Mouse (Mus musculus): ENCODE measurements around the gene Nenf. TPM values are rescaled to one million over a fixed set of nuclear protein-coding genes. Genes with fewer than 3 reads are reported as not detected.

Gene Nenf
- polyA plus RNA-seq, 1 experiment from 2014 or later: 25.5 TPM

DNA sequence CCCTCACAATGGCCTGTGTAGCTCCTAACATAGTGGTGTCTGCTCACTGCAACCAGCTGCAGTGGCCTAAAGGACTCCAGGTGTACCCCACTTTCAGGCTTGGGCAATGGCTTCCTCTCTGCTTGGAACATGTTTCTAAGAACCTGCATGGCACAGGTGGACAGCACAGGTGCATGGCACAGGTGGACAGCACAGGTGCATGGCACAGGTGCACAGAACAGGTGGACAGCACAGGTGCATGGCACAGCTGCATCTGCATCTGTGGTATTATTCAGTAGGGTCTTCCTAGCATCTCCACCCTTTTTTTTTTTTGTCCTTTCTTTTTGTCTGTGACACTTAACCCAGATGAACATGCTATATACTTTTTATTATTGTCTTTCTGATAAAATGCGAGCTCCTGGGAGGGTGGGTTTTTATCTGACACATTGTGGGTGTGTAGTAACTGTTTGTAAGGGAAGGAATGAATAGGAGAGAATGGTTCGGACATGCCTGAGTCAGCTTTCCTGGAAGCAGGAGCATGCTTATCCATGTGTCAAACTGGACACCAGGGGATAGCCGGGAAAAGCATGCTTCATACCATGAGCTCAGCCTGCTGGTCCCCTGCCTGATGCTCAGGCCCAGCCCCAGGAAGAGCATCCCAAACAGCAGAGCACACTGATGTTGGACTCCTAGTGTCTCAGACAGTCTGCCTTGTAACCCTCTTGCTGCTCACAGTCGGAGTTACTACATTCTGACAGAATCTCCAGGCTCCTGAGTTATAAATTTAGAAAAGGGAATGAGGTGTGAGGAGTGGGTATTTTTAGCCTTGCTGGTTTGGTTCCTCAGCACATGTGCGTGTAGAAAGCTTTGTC is 49.0 kb downstream of the Nenf start:
- Histone ChIP-seq H3K27me3 (ENCODE audit: control insufficient read depth, insufficient read depth, low read depth, low read length) (no peaks in the 10 kb centered on the region), H3K9ac (ENCODE audit: low read depth, low read length) (no peak overlapping the region), H3K4me1 (ENCODE audit: control insufficient read depth, low read depth, low read length) (peaks cover 2% of the 10 kb centered on the region; the same call in 1 of the 2 replicates), H3K36me3 (ENCODE audit: control insufficient read depth, insufficient read depth) (no peaks in the 10 kb centered on the region), H3K4me3 (ENCODE audit: low read depth, low read length) (no peak overlapping the region), H3K9me3 (replicated peaks; ENCODE audit: control insufficient read depth, low read length) (no peaks in the 10 kb centered on the region), H3K4me2 (ENCODE audit: low read depth, low read length) (no peak overlapping the region), H3K27ac (ENCODE audit: low read length) (peak overlapping the region; percentile 14; the same call in 1 of the 2 replicates)
- WGBS (ENCODE audit: insufficient replicate concordance): 33% methylated on average over 5 of the region's 5 CpGs
- ATAC-seq (ENCODE audit: low read depth): peak; percentile 20; the same call in 1 of the 2 replicates

DNA sequence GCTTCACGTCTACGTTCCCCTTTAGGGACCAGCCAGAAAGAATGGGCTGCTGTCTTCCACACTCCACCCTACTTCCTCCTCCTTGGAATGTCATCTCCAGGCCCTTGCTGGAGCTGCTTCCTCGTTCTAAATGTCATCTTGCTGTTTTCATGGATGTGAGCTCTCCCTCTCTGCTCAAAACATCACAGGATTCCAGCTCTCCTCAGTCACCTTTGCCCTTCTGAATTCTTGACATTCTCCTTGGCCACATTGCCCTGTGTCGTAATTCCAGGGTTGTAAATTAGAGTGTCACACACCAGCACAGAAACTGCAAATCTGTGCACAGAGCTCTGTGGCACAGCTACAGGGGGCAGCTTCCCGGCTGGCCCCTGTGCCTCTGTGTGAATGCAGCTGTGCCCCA is 50.1 kb downstream of the Nenf start:
- WGBS (ENCODE audit: insufficient replicate concordance): 23% methylated on average over 5 of the region's 5 CpGs
- H3K4me3 ChIP-seq (ENCODE audit: low read depth, low read length): no peak overlapping the region

DNA sequence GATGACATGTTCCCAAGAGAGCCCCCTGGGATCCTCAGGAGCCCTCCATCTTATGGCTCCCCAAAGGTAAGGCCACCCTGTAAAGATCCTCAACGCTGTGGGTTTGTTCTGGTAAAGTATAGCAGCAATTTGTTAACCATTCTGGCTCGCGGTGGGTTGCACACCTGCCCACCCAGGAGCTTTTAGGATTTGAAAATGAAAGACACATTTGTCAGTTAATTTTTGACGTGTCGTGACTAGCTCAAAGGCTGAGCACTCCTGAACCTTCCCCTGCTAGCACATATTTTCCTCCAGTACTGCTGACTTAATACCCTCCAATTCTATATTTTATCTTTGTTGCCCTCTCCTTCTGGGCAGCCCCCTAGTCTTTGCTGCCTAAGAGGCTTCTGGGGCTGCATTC is 50.8 kb downstream of the Nenf start:
- no peaks in the 10 kb centered on the region for H3K36me3 ChIP-seq (ENCODE audit: control insufficient read depth, insufficient read depth)
- H3K27me3 ChIP-seq (ENCODE audit: control insufficient read depth, insufficient read depth, low read depth, low read length): no peaks in the 10 kb centered on the region
- H3K4me2 ChIP-seq (ENCODE audit: low read depth, low read length): no peak overlapping the region
- peaks cover 4% of the 10 kb centered on the region; the same call in 1 of the 2 replicates for H3K4me1 ChIP-seq (ENCODE audit: control insufficient read depth, low read depth, low read length)
- no peak for ATAC-seq (ENCODE audit: low read depth)
- H3K9me3 ChIP-seq (replicated peaks; ENCODE audit: control insufficient read depth, low read length): no peaks in the 10 kb centered on the region
- WGBS (ENCODE audit: insufficient replicate concordance): 72% methylated on average over 5 of the region's 5 CpGs
- H3K27ac ChIP-seq (ENCODE audit: low read length): no peak overlapping the region
- H3K4me3 ChIP-seq (ENCODE audit: low read depth, low read length): no peak overlapping the region
- no peak overlapping the region for H3K9ac ChIP-seq (ENCODE audit: low read depth, low read length)

More for the DNA sequence above, 50.1 kb downstream of the Nenf start:
- Histone ChIP-seq H3K9me3 (replicated peaks; ENCODE audit: control insufficient read depth, low read length) (no peaks in the 10 kb centered on the region), H3K4me1 (ENCODE audit: control insufficient read depth, low read depth, low read length) (peaks cover 4% of the 10 kb centered on the region; the same call in 1 of the 2 replicates), H3K27me3 (ENCODE audit: control insufficient read depth, insufficient read depth, low read depth, low read length) (no peaks in the 10 kb centered on the region), H3K36me3 (ENCODE audit: control insufficient read depth, insufficient read depth) (no peaks in the 10 kb centered on the region), H3K4me2 (ENCODE audit: low read depth, low read length) (no peak overlapping the region), H3K9ac (ENCODE audit: low read depth, low read length) (no peak overlapping the region), H3K27ac (ENCODE audit: low read length) (no peak overlapping the region)
- no peak for ATAC-seq (ENCODE audit: low read depth)

DNA sequence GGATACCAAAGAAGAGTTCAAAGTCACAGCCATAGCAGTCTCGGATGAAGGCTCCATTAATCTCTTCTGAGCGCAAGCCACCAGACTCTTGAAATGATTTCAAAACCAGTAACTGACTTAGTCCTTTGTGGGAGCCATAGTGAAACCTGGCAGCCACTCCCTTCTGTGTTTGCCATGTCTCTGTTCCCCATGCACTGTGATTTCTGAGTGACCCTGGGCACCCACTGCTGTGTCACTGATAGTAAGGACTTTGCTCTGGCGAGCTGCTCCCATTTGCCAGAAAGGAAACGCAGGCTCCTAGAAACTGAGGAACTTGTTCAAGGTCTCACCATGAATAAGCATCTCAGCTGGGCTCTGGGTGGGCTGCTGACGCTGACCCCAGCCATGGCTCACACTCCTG is 54.5 kb downstream of the Nenf start:
- H3K27ac ChIP-seq (ENCODE audit: low read length): no peak overlapping the region
- WGBS (ENCODE audit: insufficient replicate concordance): 58% methylated on average over 5 of the region's 5 CpGs
- no peak overlapping the region for H3K4me3 ChIP-seq (ENCODE audit: low read depth, low read length)

DNA sequence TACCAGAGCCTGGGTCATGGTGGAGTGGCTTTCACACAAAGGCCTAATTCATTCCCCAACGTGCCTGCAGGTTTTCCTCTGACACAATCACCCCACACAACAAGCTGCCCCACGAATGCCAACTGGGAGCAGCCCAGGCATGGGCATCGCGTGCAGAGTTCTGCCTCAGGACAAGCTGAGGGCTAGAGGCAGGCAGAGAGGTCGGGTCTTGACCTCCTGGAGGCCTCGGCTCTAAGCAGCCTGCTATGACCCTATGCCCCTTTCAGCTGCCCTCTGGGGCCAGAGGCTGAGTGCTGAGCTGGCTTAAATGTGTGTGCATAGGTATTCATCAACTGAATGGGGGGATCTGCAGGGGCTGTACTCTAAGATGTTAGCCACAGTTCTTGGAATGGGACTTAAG is 56.1 kb downstream of the Nenf start:
- H3K27me3 ChIP-seq (ENCODE audit: control insufficient read depth, insufficient read depth, low read depth, low read length): no peaks in the 10 kb centered on the region
- 42% methylated on average over 6 of the region's 6 CpGs for WGBS (ENCODE audit: insufficient replicate concordance)
- H3K9me3 ChIP-seq (replicated peaks; ENCODE audit: control insufficient read depth, low read length): no peaks in the 10 kb centered on the region
- no peak overlapping the region for H3K4me3 ChIP-seq (ENCODE audit: low read depth, low read length)
- H3K36me3 ChIP-seq (ENCODE audit: control insufficient read depth, insufficient read depth): no peaks in the 10 kb centered on the region
- peaks cover 7% of the 10 kb centered on the region; the same call in 1 of the 2 replicates for H3K4me1 ChIP-seq (ENCODE audit: control insufficient read depth, low read depth, low read length)
- no peak for ATAC-seq (ENCODE audit: low read depth)
- no peak overlapping the region for H3K9ac ChIP-seq (ENCODE audit: low read depth, low read length)
- no peak overlapping the region for H3K4me2 ChIP-seq (ENCODE audit: low read depth, low read length)
- no peak overlapping the region for H3K27ac ChIP-seq (ENCODE audit: low read length)

More for the DNA sequence above, 54.5 kb downstream of the Nenf start:
- Histone ChIP-seq H3K9me3 (replicated peaks; ENCODE audit: control insufficient read depth, low read length) (no peaks in the 10 kb centered on the region), H3K27me3 (ENCODE audit: control insufficient read depth, insufficient read depth, low read depth, low read length) (no peaks in the 10 kb centered on the region), H3K4me2 (ENCODE audit: low read depth, low read length) (no peak overlapping the region), H3K4me1 (ENCODE audit: control insufficient read depth, low read depth, low read length) (peaks cover 4% of the 10 kb centered on the region; the same call in 1 of the 2 replicates), H3K36me3 (ENCODE audit: control insufficient read depth, insufficient read depth) (no peaks in the 10 kb centered on the region), H3K9ac (ENCODE audit: low read depth, low read length) (no peak overlapping the region)
- no peak for ATAC-seq (ENCODE audit: low read depth)

DNA sequence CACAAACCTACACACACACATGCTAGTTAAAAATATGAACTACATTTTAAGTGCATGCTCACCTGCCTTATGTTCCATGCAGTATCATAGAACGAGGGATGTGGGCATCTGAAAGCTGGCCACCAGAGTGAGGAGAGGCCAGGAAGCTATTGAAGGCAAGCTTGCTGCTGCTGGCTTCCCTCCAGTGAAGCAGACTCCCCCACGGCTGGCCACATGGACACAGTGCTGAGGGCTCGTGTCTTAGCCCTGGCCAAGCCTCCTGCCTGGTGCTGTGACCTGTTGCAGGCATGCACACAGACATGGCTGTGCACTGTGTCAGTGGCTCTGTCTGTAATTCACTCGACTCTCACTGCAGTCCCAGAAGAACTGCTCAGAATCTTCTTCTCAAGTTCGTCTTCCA is 58.3 kb downstream of the Nenf start:
- Histone ChIP-seq H3K36me3 (ENCODE audit: control insufficient read depth, insufficient read depth) (no peaks in the 10 kb centered on the region), H3K9ac (ENCODE audit: low read depth, low read length) (no peak overlapping the region), H3K4me2 (ENCODE audit: low read depth, low read length) (no peak overlapping the region), H3K4me1 (ENCODE audit: control insufficient read depth, low read depth, low read length) (peaks cover 6% of the 10 kb centered on the region; the same call in 1 of the 2 replicates), H3K9me3 (replicated peaks; ENCODE audit: control insufficient read depth, low read length) (no peaks in the 10 kb centered on the region), H3K4me3 (ENCODE audit: low read depth, low read length) (no peak overlapping the region), H3K27ac (ENCODE audit: low read length) (no peak overlapping the region), H3K27me3 (ENCODE audit: control insufficient read depth, insufficient read depth, low read depth, low read length) (no peaks in the 10 kb centered on the region)
- ATAC-seq (ENCODE audit: low read depth): no peak
- WGBS (ENCODE audit: insufficient replicate concordance): 25% methylated on average over 5 of the region's 5 CpGs

DNA sequence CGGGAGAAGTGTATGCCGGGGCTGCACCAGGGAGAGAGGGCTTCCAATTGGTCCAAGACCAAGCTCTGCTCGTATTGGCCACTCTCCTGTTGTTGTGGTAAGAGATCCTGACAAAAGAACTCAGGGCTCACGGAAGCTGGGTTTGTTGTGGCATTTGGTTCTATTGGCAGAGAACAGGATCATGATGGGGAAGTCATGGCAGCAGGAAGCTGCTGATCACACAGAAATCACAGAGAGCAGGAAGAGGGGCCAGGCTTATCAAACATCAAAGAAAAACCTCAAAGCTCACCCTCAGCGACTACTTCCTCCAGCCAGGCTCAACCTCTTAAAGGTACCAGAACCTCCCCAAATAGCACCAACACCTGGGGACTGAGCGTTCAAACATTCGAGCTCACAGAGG is 58.9 kb downstream of the Nenf start:
- Histone ChIP-seq H3K27me3 (ENCODE audit: control insufficient read depth, insufficient read depth, low read depth, low read length) (no peaks in the 10 kb centered on the region), H3K4me2 (ENCODE audit: low read depth, low read length) (no peak overlapping the region), H3K4me1 (ENCODE audit: control insufficient read depth, low read depth, low read length) (peaks cover 6% of the 10 kb centered on the region; the same call in 1 of the 2 replicates), H3K9ac (ENCODE audit: low read depth, low read length) (no peak overlapping the region), H3K27ac (ENCODE audit: low read length) (no peak overlapping the region), H3K9me3 (replicated peaks; ENCODE audit: control insufficient read depth, low read length) (no peaks in the 10 kb centered on the region), H3K36me3 (ENCODE audit: control insufficient read depth, insufficient read depth) (no peaks in the 10 kb centered on the region), H3K4me3 (ENCODE audit: low read depth, low read length) (no peak overlapping the region)
- 8% methylated on average over 7 of the region's 7 CpGs for WGBS (ENCODE audit: insufficient replicate concordance)
- ATAC-seq (ENCODE audit: low read depth): no peak

DNA sequence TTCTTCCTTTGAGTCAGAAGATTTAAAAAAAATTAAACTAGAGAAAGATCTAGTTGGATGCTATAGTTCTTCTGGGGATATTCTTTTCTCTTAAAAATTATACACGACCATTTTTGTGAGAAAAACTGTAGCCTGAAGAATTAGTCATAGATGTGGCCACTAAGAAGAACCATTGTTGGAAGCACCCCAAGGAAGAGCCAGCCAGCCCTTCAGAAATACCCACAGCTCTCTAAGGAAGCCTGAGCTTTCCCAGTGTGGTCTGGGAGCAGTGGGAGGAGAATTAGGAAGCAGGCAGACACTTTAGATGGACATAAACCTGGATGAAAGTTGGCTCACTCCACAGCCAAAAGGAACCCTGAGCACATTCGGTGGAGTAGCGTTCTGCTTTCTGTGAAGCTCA is 59.5 kb downstream of the Nenf start:
- H3K9me3 ChIP-seq (replicated peaks; ENCODE audit: control insufficient read depth, low read length): no peaks in the 10 kb centered on the region
- no peak overlapping the region for H3K9ac ChIP-seq (ENCODE audit: low read depth, low read length)
- H3K4me2 ChIP-seq (ENCODE audit: low read depth, low read length): no peak overlapping the region
- H3K27me3 ChIP-seq (ENCODE audit: control insufficient read depth, insufficient read depth, low read depth, low read length): no peaks in the 10 kb centered on the region
- H3K4me1 ChIP-seq (ENCODE audit: control insufficient read depth, low read depth, low read length): peaks cover 4% of the 10 kb centered on the region; the same call in 1 of the 2 replicates
- 29% methylated on average over 3 of the region's 3 CpGs for WGBS (ENCODE audit: insufficient replicate concordance)
- H3K4me3 ChIP-seq (ENCODE audit: low read depth, low read length): no peak overlapping the region
- no peak for ATAC-seq (ENCODE audit: low read depth)
- no peak overlapping the region for H3K27ac ChIP-seq (ENCODE audit: low read length)
- H3K36me3 ChIP-seq (ENCODE audit: control insufficient read depth, insufficient read depth): no peaks in the 10 kb centered on the region

DNA sequence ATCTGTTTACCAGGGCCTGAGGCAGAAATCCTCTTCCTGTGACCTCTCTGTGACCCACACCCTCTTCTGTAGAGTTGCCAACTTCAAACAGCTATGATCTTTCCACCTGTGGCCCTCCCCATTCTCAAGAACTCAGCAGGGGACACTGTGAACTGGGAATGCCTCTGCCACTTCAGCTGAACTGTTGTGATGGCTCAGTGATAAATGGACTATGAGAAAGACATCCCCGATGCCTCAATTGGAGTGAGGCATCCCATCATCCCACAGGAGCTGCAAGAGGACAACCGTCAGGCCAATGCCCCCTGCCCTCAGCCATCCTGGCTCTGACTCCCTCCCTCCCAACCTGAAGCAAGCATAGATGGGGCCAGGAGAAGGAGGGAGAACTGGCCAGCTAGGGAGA is 60.0 kb downstream of the Nenf start:
- no peak overlapping the region for H3K4me2 ChIP-seq (ENCODE audit: low read depth, low read length)
- no peaks in the 10 kb centered on the region for H3K36me3 ChIP-seq (ENCODE audit: control insufficient read depth, insufficient read depth)
- WGBS (ENCODE audit: insufficient replicate concordance): 59% methylated on average over 2 of the region's 2 CpGs
- H3K9me3 ChIP-seq (replicated peaks; ENCODE audit: control insufficient read depth, low read length): no peaks in the 10 kb centered on the region
- H3K9ac ChIP-seq (ENCODE audit: low read depth, low read length): no peak overlapping the region
- H3K27ac ChIP-seq (ENCODE audit: low read length): no peak overlapping the region
- ATAC-seq (ENCODE audit: low read depth): no peak
- no peaks in the 10 kb centered on the region for H3K27me3 ChIP-seq (ENCODE audit: control insufficient read depth, insufficient read depth, low read depth, low read length)
- H3K4me3 ChIP-seq (ENCODE audit: low read depth, low read length): no peak overlapping the region
- H3K4me1 ChIP-seq (ENCODE audit: control insufficient read depth, low read depth, low read length): peaks cover 4% of the 10 kb centered on the region; the same call in 1 of the 2 replicates

Measured in liver, embryonic 16.5 days (tissue).